ENCODE assay signal across 22 mouse cellular contexts in the genomic region with DNA sequence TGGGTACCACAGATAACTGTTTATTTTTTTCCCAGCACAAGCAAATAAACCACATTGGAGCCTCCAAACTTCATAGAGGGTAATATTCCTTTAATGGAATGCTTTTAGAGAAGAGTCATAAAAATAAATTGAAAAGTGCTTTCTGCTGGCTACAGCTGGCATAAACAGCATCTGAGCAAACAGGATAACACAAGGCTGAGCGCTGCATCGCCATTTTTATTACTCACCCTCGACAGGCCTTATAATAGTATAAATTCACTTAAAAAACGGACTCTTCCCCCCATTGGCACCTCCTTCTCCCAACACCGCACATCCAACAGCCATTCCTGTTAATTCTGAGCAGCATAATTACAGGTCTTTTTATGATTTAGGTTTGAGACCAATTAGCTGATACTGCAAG.
DNase-seq lines count a peak whose midpoint lies in the region; ATAC-seq and TF ChIP-seq lines count a peak whose summit lies in the region.
"Had no signal": no experiment of that assay in that cellular context is flagged by ENCODE, and none has a peak within 500 bp of the region (broad histone marks: within the 10 kb centered on the region; RNA-seq: fewer than 3 reads in every experiment).

No protein-coding gene starts in this region.

- H3K4me1 ChIP-seq in hindbrain, embryonic 13.5 days (replicated peaks) = no peaks in the 10 kb centered on the region
- H3K4me1 ChIP-seq in hindbrain, postnatal 0 days (ENCODE audit: insufficient read depth, low read length) = no peaks in the 10 kb centered on the region
- H3K4me1 ChIP-seq: forebrain, embryonic 10.5 days; heart, embryonic 12.5 days; heart, embryonic 15.5 days; hindbrain, embryonic 15.5 days had no signal

- H3K4me2 ChIP-seq in hindbrain, embryonic 13.5 days = no peak overlapping the region
- no peak overlapping the region for H3K4me2 ChIP-seq in hindbrain, postnatal 0 days (ENCODE audit: low read depth, low read length)
- H3K4me2 ChIP-seq: heart, embryonic 12.5 days; heart, embryonic 15.5 days; hindbrain, embryonic 15.5 days had no signal

- no peaks in the 10 kb centered on the region for H3K27me3 ChIP-seq in hindbrain, embryonic 13.5 days
- no peaks in the 10 kb centered on the region for H3K27me3 ChIP-seq in hindbrain, postnatal 0 days (ENCODE audit: insufficient read depth, low read length)
- H3K27me3 ChIP-seq: CH12.LX; heart, embryonic 15.5 days; hindbrain, embryonic 15.5 days had no signal

- no peak for DNase-seq in hindbrain, postnatal 0 days (ENCODE audit: low spot score)
- DNase-seq in MN1 (ENCODE audit: low spot score) = peak; percentile 67
- DNase-seq in brain, embryonic 14.5 days (ENCODE audit: low read depth) = peak; percentile 19
- no peak for DNase-seq in right cerebral cortex, postnatal 10 days (ENCODE audit: low spot score in 2 of 2)
- DNase-seq in kidney, postnatal 10 days = no peak
- DNase-seq: adrenal gland, adult 2 months; adrenal gland, postnatal 14 days; B cell, adult 2 months; cerebellum, adult 18-20 months; cerebellum, adult 9-10 months; cerebellum, postnatal 14 days; gastrocnemius, postnatal 25 days; heart, postnatal 4 days had no signal

- H3K9ac ChIP-seq in hindbrain, embryonic 13.5 days = no peak overlapping the region
- H3K9ac ChIP-seq in hindbrain, postnatal 0 days (replicated peaks; ENCODE audit: low read length) = no peak overlapping the region
- H3K9ac ChIP-seq: heart, embryonic 12.5 days; heart, embryonic 15.5 days; hindbrain, embryonic 15.5 days had no signal

- no peak overlapping the region for H3K4me3 ChIP-seq in hindbrain, embryonic 13.5 days
- no peak overlapping the region for H3K4me3 ChIP-seq in hindbrain, postnatal 0 days (ENCODE audit: low read length)
- H3K4me3 ChIP-seq: forebrain, embryonic 10.5 days; heart, embryonic 12.5 days; heart, embryonic 15.5 days; hindbrain, embryonic 15.5 days had no signal

- no peaks in the 10 kb centered on the region for H3K36me3 ChIP-seq in hindbrain, embryonic 13.5 days
- H3K36me3 ChIP-seq in hindbrain, postnatal 0 days (ENCODE audit: insufficient read depth, low read length) = no peaks in the 10 kb centered on the region
- H3K36me3 ChIP-seq: forebrain, embryonic 10.5 days; G1E; heart, embryonic 12.5 days; heart, embryonic 15.5 days; hindbrain, embryonic 15.5 days had no signal

- TF ChIP-seq CTCF in hindbrain, postnatal 0 days (IDR thresholded peaks at IDR 0.05; ENCODE audit: low read depth) = no peak
- TF ChIP-seq CTCF in brain, embryonic 14.5 days (IDR thresholded peaks at IDR 0.05; ENCODE audit: borderline replicate concordance, extremely low read depth, insufficient read depth, insufficient read length) = no peak

- no peaks in the 10 kb centered on the region for H3K9me3 ChIP-seq in hindbrain, embryonic 13.5 days
- H3K9me3 ChIP-seq in hindbrain, postnatal 0 days (ENCODE audit: low read length) = no peaks in the 10 kb centered on the region
- H3K9me3 ChIP-seq: forebrain, embryonic 10.5 days; G1E; heart, embryonic 12.5 days; heart, embryonic 15.5 days; hindbrain, embryonic 15.5 days had no signal

- ATAC-seq in hindbrain, embryonic 13.5 days (ENCODE audit: low FRiP score) = no peak
- ATAC-seq in hindbrain, postnatal 0 days = no peak
- ATAC-seq: forebrain, embryonic 14.5 days; intestine, embryonic 16.5 days had no signal

- H3K27ac ChIP-seq in hindbrain, embryonic 13.5 days = peak overlapping the region; percentile 30; the same call in 1 of the 2 replicates
- no peak overlapping the region for H3K27ac ChIP-seq in hindbrain, postnatal 0 days
- H3K27ac ChIP-seq: forebrain, embryonic 10.5 days; heart, embryonic 15.5 days; hindbrain, embryonic 15.5 days had no signal

- 79% methylated on average over 5 of the region's 5 CpGs for WGBS in hindbrain, embryonic 13.5 days
- WGBS in hindbrain, postnatal 0 days = 65% methylated on average over 5 of the region's 5 CpGs

- TF ChIP-seq POLR2A in brain, embryonic 14.5 days (IDR thresholded peaks at IDR 0.05; ENCODE audit: borderline replicate concordance, extremely low read depth, insufficient read depth, insufficient read length, poor library complexity, severe bottlenecking) = no peak

Comparison
In these comparisons a context has a peak if more than half of its experiments do, and no peak if none do; other contexts are left out.
1. DNase-seq: peak in MN1 (single experiment) and brain, embryonic 14.5 days (single experiment); none in hindbrain, postnatal 0 days (single experiment), right cerebral cortex, postnatal 10 days (0 of 2) and kidney, postnatal 10 days (single experiment).